Mouse (Mus musculus): ENCODE measurements at regions not wholly inside any gene's neighbourhood (a gene's known extent, or its start where the extent isn't known, plus 50 kb on each side); places are given as distances from the start of the nearest gene placed in this dataset.

DNA sequence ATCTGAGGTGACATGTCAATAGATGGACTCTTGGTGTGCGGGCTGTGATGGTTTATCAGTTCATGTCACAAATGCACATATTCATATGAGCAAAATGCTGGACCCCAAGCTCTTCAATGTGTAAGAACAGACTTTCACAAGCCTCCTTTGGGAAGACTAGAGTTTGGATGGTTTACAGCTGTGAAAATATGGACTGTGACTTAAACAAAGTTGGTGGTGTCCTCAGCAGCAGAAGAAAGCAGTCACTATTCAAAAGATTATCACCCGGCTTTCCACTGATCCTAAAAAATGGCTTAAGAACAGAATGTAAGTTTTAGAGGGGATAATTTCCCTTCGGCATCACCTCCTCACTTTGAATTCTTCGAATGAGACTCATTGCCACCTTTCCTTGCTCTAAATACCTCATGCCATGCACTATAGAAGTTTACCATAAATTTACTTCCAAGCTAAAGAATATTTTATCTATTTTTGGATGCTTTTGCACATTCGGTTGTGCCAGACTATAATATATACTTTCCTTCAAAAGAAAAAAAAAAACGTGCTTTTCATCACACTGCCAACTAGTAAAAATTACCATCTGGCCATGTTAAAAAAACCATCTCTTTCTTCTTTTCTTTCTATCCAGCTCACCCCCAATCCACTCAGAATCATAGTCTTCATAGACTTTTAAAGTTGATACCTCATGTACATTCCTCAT lies 201.2 kb downstream of the Lipi start:
- TF ChIP-seq CTCF (conservative IDR thresholded peaks at IDR 0.05; ENCODE audit: low read length), result no peak
- no peak for TF ChIP-seq POU5F1 (IDR thresholded peaks at IDR 0.05; ENCODE audit: borderline replicate concordance, low read length)
- no peak for TF ChIP-seq NANOG (IDR thresholded peaks at IDR 0.05; ENCODE audit: borderline replicate concordance, low read length)

Data from E14TG2a.4 (cell line).